Mouse (Mus musculus) forebrain, embryonic 13.5 days (tissue): ENCODE data around the gene Gmcl1. TPM values are rescaled to one million over a fixed set of nuclear protein-coding genes. Genes with fewer than 3 reads are reported as not detected.

ENCODE experiments used
- ATAC-seq: fragments of 200-750 bp; cut with Nextera tagmentation; 2 replicates; pipeline ENCODE4 v1.8.0; 2017
- H3K27ac ChIP-seq: fragments of 300-500 bp; sonication (generic); 2 replicates; pipeline ENCODE4 v1.5.1; 2015; ENCODE audit warnings: inconsistent platforms, mild to moderate bottlenecking, moderate library complexity
- H3K27me3 ChIP-seq: fragments of 300-500 bp; sonication (generic); 2 replicates; pipeline ENCODE4 v1.6.1; 2015; ENCODE audit warnings: mild to moderate bottlenecking, inconsistent platforms
- H3K36me3 ChIP-seq: fragments of 300-500 bp; sonication (generic); 2 replicates; pipeline ENCODE4 v1.6.1; 2015; ENCODE audit warnings: mild to moderate bottlenecking, inconsistent platforms; ENCODE audit not compliant: poor library complexity, severe bottlenecking
- H3K4me1 ChIP-seq: fragments of 300-500 bp; sonication (generic); 2 replicates; pipeline ENCODE4 v1.6.1; 2015; ENCODE audit warnings: inconsistent platforms
- H3K4me2 ChIP-seq: fragments of 300-500 bp; sonication (generic); 2 replicates; pipeline ENCODE4 v1.6.1; 2015; ENCODE audit warnings: inconsistent platforms, mild to moderate bottlenecking, moderate library complexity
- H3K4me3 ChIP-seq: fragments of 300-500 bp; sonication (generic); 2 replicates; pipeline ENCODE4 v1.5.1; 2015; ENCODE audit warnings: mild to moderate bottlenecking, inconsistent platforms
- H3K9ac ChIP-seq: fragments of 300-500 bp; sonication (generic); 2 replicates; pipeline ENCODE4 v1.6.1; 2015; ENCODE audit warnings: mild to moderate bottlenecking, inconsistent platforms
- H3K9me3 ChIP-seq: fragments of 300-500 bp; sonication (generic); replicated peaks from 2 replicates; pipeline ENCODE4 v1.6.1; 2016; ENCODE audit warnings: inconsistent platforms
- WGBS: fragments of 180-500 bp; shearing (Covaris S2); methylation state at CpG from one replicate; pipeline ENCODE4 v1.1.7; 2015; 5-methylcytosine and 5-hydroxymethylcytosine counted together
- polyA plus RNA-seq: library from polyadenylated mRNA; unstranded; fragments of >200 nt; fragmentation: Nextera tagmentation; extraction: Ambion mirVana; gene quantifications from 2 replicates; pipeline ENCODE4 v1.2.1, GENCODE M21; 2015

The Gmcl1 gene
- polyA plus RNA-seq, 1 experiment from 2014 or later, result 42.5 TPM

DNA sequence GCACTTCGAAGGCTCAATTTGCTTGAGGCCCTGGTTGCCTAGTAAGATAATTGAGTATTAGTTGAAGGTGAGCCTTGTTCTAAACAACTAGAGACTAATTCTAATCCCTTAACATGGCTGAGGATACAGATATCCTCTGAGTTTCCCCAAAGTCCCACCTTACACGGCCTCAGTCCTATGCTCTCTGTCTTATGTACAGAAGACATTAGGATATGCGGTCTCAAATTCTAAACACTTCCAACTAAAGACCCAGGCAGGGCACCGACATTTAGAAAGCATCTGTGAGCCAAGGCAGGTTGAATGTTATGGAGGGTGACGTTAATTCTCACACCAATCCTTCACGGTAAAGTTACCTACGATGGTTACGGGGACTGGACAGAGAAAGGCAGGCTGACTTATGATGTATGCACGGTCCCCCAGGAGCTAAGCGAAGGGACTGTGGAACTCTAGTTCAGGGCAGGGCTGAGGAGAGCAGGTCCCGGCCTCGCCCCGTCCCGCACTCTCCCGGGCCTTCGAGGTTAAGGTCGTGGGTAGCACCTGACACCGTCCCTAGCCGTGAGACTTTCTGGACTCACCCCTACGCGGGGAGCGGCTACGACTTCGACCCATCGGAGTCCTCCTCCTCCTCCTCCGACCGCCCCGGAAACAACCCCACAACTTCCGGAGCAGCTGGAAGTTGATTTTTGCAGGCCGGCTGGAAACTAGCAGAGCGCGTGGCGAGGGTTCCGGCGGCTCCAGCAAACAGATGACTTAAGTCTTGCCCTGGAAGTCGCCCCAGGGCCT lies 49.1 kb downstream of the Gmcl1 start, which contains the start of gene Snrnp27:
Snrnp27 (minus strand) TSS at position 651 of the 783 bp plus-strand sequence.
- peak; percentile 93 for ATAC-seq
- 3% methylated on average over 36 of the region's 36 CpGs for WGBS
- H3K27me3 ChIP-seq, result no peaks in the 10 kb centered on the region
- H3K4me3 ChIP-seq, result peak within 1 kb of the TSS; percentile 93
- H3K27ac ChIP-seq, result no peak within 1 kb of the TSS
- H3K9me3 ChIP-seq, result no peaks in the 10 kb centered on the region
- H3K36me3 ChIP-seq, result peaks cover 40% of the 10 kb centered on the region
- peaks cover 16% of the 10 kb centered on the region for H3K4me1 ChIP-seq
- H3K9ac ChIP-seq, result peak within 1 kb of the TSS; percentile 91
- peak within 1 kb of the TSS; percentile 80 for H3K4me2 ChIP-seq

DNA sequence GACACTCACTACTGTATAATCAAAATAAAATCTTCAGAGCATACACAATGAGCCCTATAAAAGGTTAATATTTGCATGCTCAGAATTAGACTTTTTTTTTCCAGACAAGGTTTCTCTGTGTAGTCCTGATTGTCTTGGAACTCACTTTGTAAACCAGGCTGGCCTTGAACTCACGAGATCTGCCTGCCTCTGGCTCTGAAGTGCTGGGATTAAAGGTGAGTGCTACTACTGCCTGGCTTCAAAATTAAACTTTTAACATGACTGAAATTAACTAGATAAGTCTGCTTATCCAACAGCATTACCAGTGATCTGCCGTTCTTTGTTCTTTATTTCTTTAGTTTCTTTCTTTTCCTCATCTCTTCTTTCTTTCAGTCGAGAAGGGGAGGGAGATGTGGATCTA lies 51.9 kb downstream of the Gmcl1 start:
- 89% methylated on average over 3 of the region's 3 CpGs for WGBS

DNA sequence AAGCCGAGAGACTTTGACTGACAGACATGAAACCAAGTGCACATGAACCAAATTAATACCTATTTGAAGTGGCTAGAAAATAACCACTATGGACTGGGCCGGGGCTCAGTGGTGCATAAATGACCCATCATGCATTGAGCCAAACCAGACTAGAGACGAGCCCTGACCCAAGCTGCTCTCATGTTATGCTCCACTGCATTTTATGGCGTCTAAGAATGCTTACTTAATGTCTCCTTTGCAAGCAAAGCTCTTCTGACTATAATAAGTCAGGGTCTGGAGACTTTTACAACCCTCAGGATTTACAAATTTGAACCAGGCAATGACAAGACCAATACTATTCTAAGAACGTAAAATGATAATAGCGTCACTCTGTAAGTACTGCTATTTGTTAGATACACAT lies 54.8 kb downstream of the Gmcl1 start:
- H3K27ac ChIP-seq, result no peak overlapping the region
- H3K9ac ChIP-seq, result no peak overlapping the region
- no peak overlapping the region for H3K4me2 ChIP-seq
- no peaks in the 10 kb centered on the region for H3K27me3 ChIP-seq
- 89% methylated on average over 6 of the region's 6 CpGs for WGBS
- H3K9me3 ChIP-seq, result no peaks in the 10 kb centered on the region
- no peak overlapping the region for H3K4me3 ChIP-seq
- H3K36me3 ChIP-seq, result peaks cover 92% of the 10 kb centered on the region
- H3K4me1 ChIP-seq, result peaks cover 5% of the 10 kb centered on the region
- no peak for ATAC-seq

More for the DNA sequence above, 51.9 kb downstream of the Gmcl1 start:
- no peak overlapping the region for H3K27ac ChIP-seq
- no peaks in the 10 kb centered on the region for H3K27me3 ChIP-seq
- ATAC-seq, result no peak
- H3K4me3 ChIP-seq, result no peak overlapping the region
- no peak overlapping the region for H3K4me2 ChIP-seq
- H3K9me3 ChIP-seq, result no peaks in the 10 kb centered on the region
- no peak overlapping the region for H3K9ac ChIP-seq
- peaks cover 64% of the 10 kb centered on the region for H3K36me3 ChIP-seq
- peaks cover 16% of the 10 kb centered on the region for H3K4me1 ChIP-seq

DNA sequence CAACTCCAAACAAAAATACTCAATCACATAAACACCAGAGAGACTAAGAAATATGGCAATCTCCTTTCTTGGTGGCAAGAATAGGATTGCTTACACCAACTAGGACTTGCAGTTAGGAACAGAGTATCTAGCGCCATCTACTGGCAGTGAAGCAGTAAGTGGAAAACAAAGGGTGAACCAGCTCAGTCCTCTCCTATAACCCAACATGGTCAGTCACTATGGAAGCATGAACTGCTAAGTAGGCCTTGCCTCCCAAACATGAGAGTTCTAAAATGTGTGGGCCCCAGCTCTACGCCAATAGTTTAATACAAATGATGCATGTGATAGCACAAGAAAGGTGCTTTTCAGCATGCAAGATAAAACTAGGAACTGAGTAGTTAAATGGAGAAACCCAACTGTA lies 62.3 kb downstream of the Gmcl1 start:
- H3K27me3 ChIP-seq, result no peaks in the 10 kb centered on the region
- no peak overlapping the region for H3K27ac ChIP-seq
- no peak overlapping the region for H3K4me2 ChIP-seq
- WGBS, result 19% methylated on average over 2 of the region's 2 CpGs
- no peaks in the 10 kb centered on the region for H3K9me3 ChIP-seq
- H3K4me1 ChIP-seq, result peaks cover 28% of the 10 kb centered on the region
- peaks cover 48% of the 10 kb centered on the region for H3K36me3 ChIP-seq
- H3K9ac ChIP-seq, result no peak overlapping the region
- ATAC-seq, result no peak
- no peak overlapping the region for H3K4me3 ChIP-seq

DNA sequence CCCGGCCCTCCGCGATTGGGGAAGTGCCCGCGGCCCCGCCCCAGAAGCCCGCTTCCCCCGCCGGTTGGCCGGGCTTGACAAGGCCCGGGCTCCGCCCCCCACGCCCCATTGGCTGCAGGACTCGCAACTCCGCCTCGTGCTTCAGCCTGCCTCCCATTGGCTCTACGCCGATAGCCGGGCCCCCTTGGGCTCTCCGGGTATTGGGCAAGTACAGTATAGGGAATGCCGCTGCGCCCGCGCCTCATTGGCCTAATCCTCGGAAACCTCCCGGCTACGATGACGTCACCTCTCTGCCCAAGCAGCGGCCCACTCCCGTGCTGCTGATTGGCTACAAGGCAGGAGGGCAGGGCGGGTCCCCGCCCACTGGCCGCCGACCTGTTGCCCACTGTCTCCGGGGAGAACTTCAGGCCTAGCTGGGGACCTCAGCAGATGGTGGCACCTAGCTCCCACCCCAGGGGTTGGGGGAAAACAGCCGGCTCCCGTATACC lies 63.9 kb downstream of the Gmcl1 start:
- ATAC-seq, result peak; percentile 100
- Histone ChIP-seq H3K27ac (peak overlapping the region; percentile 2; the same call in 1 of the 2 replicates), H3K4me1 (peaks cover 28% of the 10 kb centered on the region), H3K9ac (peak overlapping the region; percentile 40), H3K9me3 (no peaks in the 10 kb centered on the region), H3K27me3 (no peaks in the 10 kb centered on the region), H3K4me2 (peak overlapping the region; percentile 96), H3K4me3 (peak overlapping the region; percentile 90), H3K36me3 (peaks cover 40% of the 10 kb centered on the region)
- WGBS, result 0% methylated on average over 31 of the region's 37 CpGs

GRCm38 (mm10) chr6:86668580-86669239 lies 64.5 kb downstream of the Gmcl1 start, which contains the start of gene Mxd1:
Mxd1 (minus strand) TSS chr6:86669161.
- Histone ChIP-seq H3K9ac (peak within 1 kb of the TSS; percentile 92), H3K27me3 (no peaks in the 10 kb centered on the region), H3K4me3 (peak within 1 kb of the TSS; percentile 90), H3K36me3 (peaks cover 42% of the 10 kb centered on the region), H3K9me3 (no peaks in the 10 kb centered on the region), H3K4me2 (peak within 1 kb of the TSS; percentile 96), H3K4me1 (peaks cover 28% of the 10 kb centered on the region), H3K27ac (peak within 1 kb of the TSS; percentile 2; the same call in 1 of the 2 replicates)
- under 1% methylated on average over 50 of the region's 76 CpGs for WGBS
- no peak; the same call in 1 of the 2 replicates for ATAC-seq

- Histone ChIP-seq H3K4me1 (peaks cover 28% of the 10 kb centered on the region), H3K36me3 (peaks cover 39% of the 10 kb centered on the region), H3K4me2 (peak overlapping the region; percentile 96; the same call in 1 of the 2 replicates), H3K27ac (no peak overlapping the region), H3K9me3 (no peaks in the 10 kb centered on the region), H3K9ac (0 out of 2 replicates have a peak overlapping the region, but pooled peaks have one; percentile 9), H3K27me3 (no peaks in the 10 kb centered on the region), H3K4me3 (no peak overlapping the region; the same call in 1 of the 2 replicates)
- ATAC-seq, result no peak
- 91% methylated on average over 10 of the region's 10 CpGs for WGBS
Measured at GRCm38 (mm10) chr6:86667061-86667460, 66.1 kb downstream of the Gmcl1 start.

- ATAC-seq, result no peak
- Histone ChIP-seq H3K4me3 (no peak overlapping the region), H3K36me3 (peaks cover 48% of the 10 kb centered on the region), H3K9ac (no peak overlapping the region), H3K9me3 (no peaks in the 10 kb centered on the region), H3K4me1 (peaks cover 28% of the 10 kb centered on the region), H3K27me3 (no peaks in the 10 kb centered on the region), H3K4me2 (no peak overlapping the region), H3K27ac (no peak overlapping the region)
- 90% methylated on average over 17 of the region's 17 CpGs for WGBS
Measured at GRCm38 (mm10) chr6:86665560-86666307, 67.4 kb downstream of the Gmcl1 start.

DNA sequence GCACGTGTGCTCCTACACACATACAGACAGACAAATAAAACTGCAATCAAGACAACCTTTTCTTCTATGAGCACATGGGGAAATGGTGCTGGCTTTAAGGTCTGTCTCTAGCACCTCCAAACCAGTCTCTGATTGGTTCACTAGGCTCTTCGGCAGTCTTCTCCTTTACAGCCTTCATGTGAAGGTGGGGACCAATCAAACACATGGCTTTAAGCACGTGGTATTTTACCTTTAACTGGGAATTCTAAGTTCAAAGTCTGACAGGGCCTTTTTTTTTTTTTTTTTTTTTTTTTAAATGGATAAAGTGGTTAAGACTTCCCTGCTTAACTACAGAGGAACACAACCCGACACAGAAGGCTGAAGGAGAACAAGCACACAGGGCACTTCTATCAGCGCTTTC lies 68.1 kb downstream of the Gmcl1 start:
- H3K4me1 ChIP-seq, result peaks cover 28% of the 10 kb centered on the region
- H3K9ac ChIP-seq, result no peak overlapping the region
- no peak for ATAC-seq
- H3K9me3 ChIP-seq, result no peaks in the 10 kb centered on the region
- peaks cover 55% of the 10 kb centered on the region for H3K36me3 ChIP-seq
- no peak overlapping the region for H3K27ac ChIP-seq
- H3K4me3 ChIP-seq, result no peak overlapping the region
- no peak overlapping the region for H3K4me2 ChIP-seq
- 79% methylated on average over 5 of the region's 5 CpGs for WGBS
- H3K27me3 ChIP-seq, result no peaks in the 10 kb centered on the region

DNA sequence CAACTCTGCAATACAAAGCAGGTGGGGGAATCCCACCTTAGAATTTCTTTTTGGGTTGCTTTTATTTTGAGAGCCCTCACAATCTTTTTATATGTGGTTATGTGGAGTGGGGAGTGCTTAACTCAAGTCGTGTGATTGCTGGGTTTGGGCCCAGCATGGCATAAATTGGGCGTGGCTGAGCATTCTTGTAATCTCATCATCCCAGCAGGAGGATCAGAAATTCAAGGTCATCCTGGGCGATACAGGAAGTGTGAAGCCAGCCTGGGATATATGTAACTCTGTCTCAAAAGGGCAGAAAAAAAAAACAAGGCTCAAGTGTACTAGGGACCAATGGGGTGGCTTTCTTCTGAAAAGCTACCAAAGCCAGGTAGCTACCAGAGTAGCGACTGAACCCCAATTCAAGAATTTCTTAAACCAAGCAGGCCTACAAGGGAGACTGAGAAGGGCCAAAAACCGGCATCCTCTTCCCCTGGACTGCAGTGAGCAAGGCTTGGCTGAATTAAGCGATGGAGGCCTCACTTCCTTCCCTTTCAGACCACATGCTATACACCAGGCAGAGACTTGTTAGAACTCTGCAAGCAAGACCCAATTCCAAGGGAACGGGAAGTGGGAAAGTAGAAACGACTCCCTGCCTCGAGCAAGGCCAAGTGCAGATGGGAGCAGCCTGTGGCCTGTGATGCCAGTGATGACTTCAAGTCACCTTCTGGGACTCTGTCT lies 72.9 kb downstream of the Gmcl1 start:
- Histone ChIP-seq H3K27me3 (no peaks in the 10 kb centered on the region), H3K4me1 (no peaks in the 10 kb centered on the region), H3K9me3 (no peaks in the 10 kb centered on the region), H3K4me2 (no peak overlapping the region), H3K4me3 (no peak overlapping the region), H3K9ac (no peak overlapping the region), H3K27ac (no peak overlapping the region), H3K36me3 (peaks cover 73% of the 10 kb centered on the region)
- WGBS, result 84% methylated on average over 9 of the region's 9 CpGs
- ATAC-seq, result no peak

DNA sequence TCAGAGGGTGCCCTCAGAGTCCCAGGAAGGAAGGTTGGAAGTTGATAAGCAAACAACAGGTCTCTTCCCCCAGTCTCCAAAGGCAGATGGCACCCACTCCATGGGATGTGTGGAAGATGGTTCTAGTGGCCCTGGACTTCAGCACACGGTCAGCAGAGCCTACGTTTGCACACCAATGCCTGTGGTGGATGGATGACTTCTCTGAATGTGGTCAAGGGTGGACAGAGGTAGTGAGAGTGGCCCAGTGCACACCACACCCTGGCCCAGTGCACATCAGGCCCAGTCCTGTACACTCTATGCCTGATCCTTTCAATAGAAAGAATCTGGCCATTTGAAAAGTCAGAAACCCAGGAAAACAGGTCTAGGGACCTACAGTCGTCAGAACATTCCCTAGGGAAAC lies 74.7 kb downstream of the Gmcl1 start:
- Histone ChIP-seq H3K9me3 (no peaks in the 10 kb centered on the region), H3K4me1 (no peaks in the 10 kb centered on the region), H3K27ac (no peak overlapping the region), H3K9ac (no peak overlapping the region), H3K36me3 (peaks cover 68% of the 10 kb centered on the region), H3K27me3 (no peaks in the 10 kb centered on the region), H3K4me2 (no peak overlapping the region), H3K4me3 (no peak overlapping the region)
- 85% methylated on average over 3 of the region's 3 CpGs for WGBS
- ATAC-seq, result no peak
